Mouse (Mus musculus) embryonic fibroblast, embryonic 13.5 days (primary cell): Measurements from ENCODE around the gene Cuedc2. TPM values are rescaled to one million over a fixed set of nuclear protein-coding genes. Genes with fewer than 3 reads are reported as not detected.

Source experiments
- H3K27ac ChIP-seq: 2 replicates; pipeline ENCODE4 v1.5.1; 2012; ENCODE audit warnings: low read length, control low read depth, inconsistent platforms; ENCODE audit not compliant: insufficient read depth
- H3K4me1 ChIP-seq: 2 replicates; pipeline ENCODE4 v1.6.1; 2011; ENCODE audit warnings: low read length; ENCODE audit not compliant: control insufficient read depth, insufficient read depth
- H3K4me3 ChIP-seq: 2 replicates; pipeline ENCODE4 v1.5.1; 2011; ENCODE audit warnings: mild to moderate bottlenecking, control low read depth, low read length; ENCODE audit not compliant: insufficient read depth
- CTCF ChIP-seq: IDR thresholded peaks from 2 replicates; pipeline ENCODE4 v1.5.1; 2011; ENCODE audit warnings: mild to moderate bottlenecking, control low read depth, low read length, moderate library complexity, borderline replicate concordance; ENCODE audit not compliant: insufficient read depth
- POLR2A ChIP-seq: IDR thresholded peaks from 2 replicates; pipeline ENCODE4 v1.6.1; 2011; ENCODE audit warnings: low read depth, mild to moderate bottlenecking, control low read depth, low read length, moderate library complexity
- polyA plus RNA-seq: library from polyadenylated mRNA; stranded (reverse); fragments of >200 nt; gene quantifications from 2 replicates; pipeline ENCODE4 v1.2.4, GENCODE M21; 2011; ENCODE audit warnings: low read depth; ENCODE audit not compliant: missing spikeins, insufficient read length

The Cuedc2 gene
- polyA plus RNA-seq, 1 experiment = 67.7 TPM

DNA sequence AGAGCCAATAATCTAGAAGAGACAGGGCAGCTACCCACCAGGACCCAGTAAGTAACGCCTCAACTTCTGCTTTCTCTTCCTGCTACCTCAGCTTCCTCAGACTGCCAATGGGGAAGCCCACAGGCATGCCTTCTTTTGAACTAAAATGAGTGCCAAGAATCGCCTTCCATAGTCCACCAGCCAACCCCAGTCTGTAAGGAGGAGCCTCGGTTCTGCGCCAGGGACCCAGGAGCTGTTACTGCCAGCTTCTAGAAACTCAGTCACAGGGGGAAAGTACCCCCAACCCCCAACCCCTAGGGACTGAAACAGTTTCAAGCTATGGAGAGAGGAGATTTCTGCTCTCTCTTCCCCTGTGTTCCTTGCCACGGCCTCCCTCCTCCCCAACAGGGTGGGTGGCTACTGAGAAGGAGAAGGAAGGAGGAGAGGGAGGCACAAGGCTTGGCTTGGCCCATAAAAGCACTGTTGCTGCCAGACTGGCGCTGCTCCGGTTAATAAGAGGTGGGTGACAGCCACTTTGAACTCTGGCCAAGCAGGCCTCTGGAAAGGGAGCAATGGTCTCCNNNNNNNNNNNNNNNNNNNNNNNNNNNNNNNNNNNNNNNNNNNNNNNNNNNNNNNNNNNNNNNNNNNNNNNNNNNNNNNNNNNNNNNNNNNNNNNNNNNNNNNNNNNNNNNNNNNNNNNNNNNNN, 927 bp upstream of the Cuedc2 start:
- no peak overlapping the region for H3K4me3 ChIP-seq
- TF ChIP-seq POLR2A (no peak), CTCF (no peak)
- peak overlapping the region; percentile 55 for H3K27ac ChIP-seq
- no peaks in the 10 kb centered on the region for H3K4me1 ChIP-seq

DNA sequence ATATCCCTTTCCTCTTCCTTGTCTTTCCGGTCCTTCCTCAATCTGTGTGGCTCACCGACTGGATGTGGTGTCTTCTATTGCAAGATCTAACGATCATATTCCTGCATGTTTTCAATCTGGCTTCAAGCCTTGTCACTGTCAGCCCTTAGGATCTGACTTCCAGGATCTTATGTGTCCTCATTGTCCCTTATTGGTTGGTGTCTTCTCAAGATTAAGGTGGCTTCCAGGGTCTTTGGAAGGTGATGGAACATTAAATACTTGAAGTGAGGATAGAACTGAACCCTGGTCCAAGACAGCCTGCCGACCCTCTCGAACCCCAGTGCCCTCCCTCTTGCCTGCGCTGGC, 412 bp upstream of the Cuedc2 start:
- Histone ChIP-seq H3K4me3 (0 out of 2 replicates have a peak overlapping the region, but pooled peaks have one; percentile 11), H3K27ac (peak overlapping the region; percentile 55), H3K4me1 (no peaks in the 10 kb centered on the region)
- TF ChIP-seq POLR2A (no peak; the same call in 1 of the 2 replicates), CTCF (no peak)

DNA sequence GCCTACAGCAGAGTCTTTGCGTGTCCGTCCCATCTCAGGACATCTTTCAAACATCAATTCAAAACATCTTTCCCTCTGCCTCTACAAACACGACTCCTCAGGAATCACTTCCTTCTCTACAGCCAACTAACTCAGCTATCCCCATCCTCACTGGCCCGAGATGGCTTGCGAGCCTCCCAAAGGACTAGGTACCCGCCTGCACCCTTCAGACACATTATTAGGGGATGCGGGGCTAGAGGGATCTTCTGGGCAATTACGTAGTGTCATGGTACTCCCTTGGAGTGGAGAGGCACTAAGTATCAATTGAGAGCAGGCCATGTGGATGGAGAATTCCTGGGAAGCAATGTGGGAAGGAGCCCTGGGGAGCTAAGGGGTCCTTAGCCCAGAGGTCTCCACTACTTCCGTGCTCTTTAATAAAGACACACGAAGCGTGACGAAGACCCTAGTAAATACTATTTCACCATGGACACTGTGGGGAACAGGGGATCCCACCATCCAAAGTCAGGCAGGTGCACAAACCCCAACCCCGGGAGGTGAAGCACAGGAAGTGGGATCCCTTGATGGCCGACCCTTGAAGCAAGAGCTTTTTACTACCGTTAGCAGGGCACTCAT, 677 bp downstream of the Cuedc2 start:
- H3K27ac ChIP-seq = no peak overlapping the region
- H3K4me1 ChIP-seq = no peaks in the 10 kb centered on the region
- TF ChIP-seq POLR2A (no peak), CTCF (no peak)

DNA sequence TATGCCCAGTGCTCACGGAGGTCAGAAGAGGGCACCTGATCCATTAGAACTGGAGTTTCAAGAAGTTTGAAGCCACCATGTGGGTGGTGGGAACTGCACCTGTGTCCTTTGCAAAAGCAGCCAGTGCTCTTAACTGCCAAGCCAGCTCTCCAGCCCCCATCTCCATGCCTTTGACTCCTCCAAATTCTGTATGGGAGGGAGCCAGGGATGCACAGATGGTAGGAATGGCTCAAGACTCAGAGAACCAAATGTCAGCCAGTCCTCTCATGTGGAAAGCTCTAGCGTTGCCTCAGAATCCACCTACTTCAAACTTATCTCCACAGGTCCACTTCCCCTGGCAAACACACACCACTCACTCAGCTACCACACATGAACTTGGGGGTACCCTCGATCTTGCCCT, 4.6 kb downstream of the Cuedc2 start:
- H3K27ac ChIP-seq = no peak overlapping the region
- no peak overlapping the region for H3K4me3 ChIP-seq
- TF ChIP-seq POLR2A = no peak
- no peak for TF ChIP-seq CTCF
- no peaks in the 10 kb centered on the region for H3K4me1 ChIP-seq

More for the DNA sequence above, 677 bp downstream of the Cuedc2 start:
- H3K4me3 ChIP-seq = peak overlapping the region; percentile 59

GRCm38 (mm10) chr19:46332721-46333339, 5.7 kb downstream of the Cuedc2 start:
- Histone ChIP-seq H3K4me1 (no peaks in the 10 kb centered on the region), H3K27ac (no peak overlapping the region)
- TF ChIP-seq POLR2A = no peak
- TF ChIP-seq CTCF = no peak

DNA sequence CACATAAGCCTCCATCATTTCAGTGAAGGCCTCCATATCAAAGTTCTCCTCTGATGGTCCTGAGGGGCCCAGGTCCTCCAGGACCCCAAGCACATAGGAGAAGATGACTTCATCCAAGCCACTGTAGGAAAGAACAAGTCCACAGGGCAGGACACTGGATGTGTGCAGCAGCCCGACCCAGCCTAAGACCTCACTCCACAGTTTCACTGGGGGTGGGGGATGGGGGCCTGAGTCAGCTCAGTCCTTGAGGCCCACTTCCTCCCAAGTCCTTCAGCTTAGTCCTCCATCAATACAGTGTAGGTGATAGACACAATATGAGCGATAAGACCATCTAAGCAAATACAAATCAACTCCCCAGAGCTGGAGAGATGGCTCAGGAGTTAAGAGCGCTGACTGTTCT, 6.6 kb downstream of the Cuedc2 start:
- Histone ChIP-seq H3K27ac (no peak overlapping the region), H3K4me3 (no peak overlapping the region), H3K4me1 (no peaks in the 10 kb centered on the region)
- TF ChIP-seq CTCF (no peak), POLR2A (no peak)

More at GRCm38 (mm10) chr19:46332721-46333339, 5.7 kb downstream of the Cuedc2 start:
- no peak overlapping the region for H3K4me3 ChIP-seq

DNA sequence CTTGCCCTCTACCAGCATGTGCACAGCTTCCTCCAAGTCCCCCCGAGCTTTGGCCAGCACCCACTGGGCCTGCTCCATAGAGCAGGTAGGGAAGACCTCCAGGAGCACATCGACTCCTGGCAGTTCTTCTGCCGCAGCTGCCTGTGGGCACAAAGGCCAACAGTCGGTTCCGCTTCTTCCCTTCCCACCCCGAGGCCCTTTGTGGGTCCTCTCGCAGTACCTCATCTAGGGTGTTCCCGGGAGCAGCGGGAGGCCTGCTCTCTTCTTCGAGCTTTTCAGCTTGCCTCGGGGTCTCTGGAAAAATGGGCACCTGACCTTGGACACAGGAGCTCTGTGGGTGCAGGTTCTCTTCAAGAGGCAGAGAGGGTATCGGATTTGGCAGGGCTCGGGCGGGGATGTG, 7.2 kb downstream of the Cuedc2 start:
- Histone ChIP-seq H3K4me1 (no peaks in the 10 kb centered on the region), H3K27ac (no peak overlapping the region), H3K4me3 (no peak overlapping the region)
- TF ChIP-seq CTCF = no peak
- TF ChIP-seq POLR2A = no peak

GRCm38 (mm10) chr19:46330696-46331095, 7.8 kb downstream of the Cuedc2 start:
- H3K4me3 ChIP-seq = no peak overlapping the region
- no peak overlapping the region for H3K27ac ChIP-seq
- no peaks in the 10 kb centered on the region for H3K4me1 ChIP-seq
- TF ChIP-seq CTCF (no peak), POLR2A (no peak)

GRCm38 (mm10) chr19:46329951-46330350, 8.6 kb downstream of the Cuedc2 start:
- Histone ChIP-seq H3K4me3 (no peak overlapping the region), H3K27ac (no peak overlapping the region), H3K4me1 (no peaks in the 10 kb centered on the region)
- TF ChIP-seq CTCF (peak; percentile 99), POLR2A (no peak)
